Mouse (Mus musculus): ENCODE results near the gene Diaph2.
"Not testable (repeated sequence)": the region's sequence is repeated elsewhere in the genome, so short reads cannot be mapped to it uniquely, and the experiment has no call there.

Diaph2 gene

DNA sequence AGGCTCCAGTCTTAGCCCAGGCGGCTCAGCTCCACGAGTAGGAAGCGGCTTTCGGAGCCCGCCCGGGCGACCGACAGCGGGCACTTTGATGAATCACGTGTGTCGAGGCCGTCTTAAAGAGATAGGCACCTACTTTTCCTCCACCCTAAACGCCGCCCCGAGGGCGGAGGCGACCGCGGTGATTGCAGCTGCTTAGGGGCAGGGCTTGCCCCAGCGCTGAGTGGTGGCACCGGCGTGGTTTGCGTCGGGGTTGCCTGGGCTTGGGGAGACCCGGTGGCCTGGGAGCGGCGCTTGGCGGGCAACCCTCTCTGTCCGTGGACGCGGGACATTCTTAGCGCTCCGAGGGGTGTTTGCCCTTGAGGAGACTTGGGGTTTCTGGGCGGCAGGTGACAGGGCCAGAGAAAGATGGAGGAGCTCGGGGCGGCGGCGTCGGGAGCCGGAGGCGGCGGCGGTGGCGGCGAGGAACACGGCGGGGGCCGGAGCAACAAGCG, at the start of gene Diaph2:
Gene Diaph2 (plus strand): TSS at position 172 of the 491 bp plus-strand sequence.
- peak; percentile 85 for DNase-seq

DNA sequence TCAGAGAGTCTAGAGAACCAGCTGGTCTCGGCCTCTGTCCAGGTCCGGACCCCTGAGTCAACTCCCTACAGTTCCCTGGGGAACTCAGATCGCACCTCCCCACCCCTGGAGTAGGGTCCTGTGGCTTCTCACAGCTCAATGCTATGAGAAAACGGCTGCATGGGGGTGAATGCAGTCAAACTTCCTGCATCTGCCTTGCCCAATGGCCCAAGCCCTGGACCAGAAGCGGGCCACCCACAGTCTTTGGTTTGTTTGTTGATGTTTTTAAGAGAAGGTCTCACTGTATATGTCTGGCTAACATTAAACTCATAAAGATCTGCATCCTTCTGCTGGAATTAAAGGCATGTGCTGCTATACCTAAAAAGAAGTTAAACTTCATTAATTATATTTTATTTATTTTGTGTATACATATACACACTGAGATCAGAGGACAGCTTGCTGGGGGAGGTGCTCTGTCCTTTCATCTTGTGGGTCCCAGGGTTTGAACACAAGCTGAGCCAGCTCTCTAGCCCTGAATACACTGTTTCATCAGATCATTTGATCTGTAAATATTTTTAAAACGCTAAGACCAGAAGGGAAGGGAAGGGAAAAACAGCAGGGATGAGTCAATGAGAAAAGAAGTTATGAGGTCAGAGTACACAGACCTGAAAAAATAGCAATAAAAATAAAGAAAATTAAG, 47.8 kb upstream of the Diaph2 start:
- no peak for DNase-seq

DNA sequence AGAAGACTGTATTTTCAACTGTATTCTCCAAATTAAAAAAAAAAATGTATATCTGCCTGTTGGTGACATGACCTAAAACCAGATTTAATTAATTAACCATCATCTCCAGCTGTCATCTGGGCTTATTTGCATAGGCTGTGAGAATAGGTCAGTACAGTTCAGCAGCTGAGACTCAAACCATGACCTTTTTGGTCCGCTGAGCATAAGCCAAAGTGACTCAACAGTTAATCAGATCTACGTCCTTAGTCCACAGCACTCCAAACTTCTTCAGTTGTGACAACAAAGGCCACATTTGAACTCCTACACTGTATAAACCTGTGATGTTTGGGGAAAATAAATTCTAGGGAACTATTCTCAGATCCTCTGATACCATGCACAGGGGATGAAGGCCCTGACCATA, 39.9 kb upstream of the Diaph2 start:
- no peak for DNase-seq

DNA sequence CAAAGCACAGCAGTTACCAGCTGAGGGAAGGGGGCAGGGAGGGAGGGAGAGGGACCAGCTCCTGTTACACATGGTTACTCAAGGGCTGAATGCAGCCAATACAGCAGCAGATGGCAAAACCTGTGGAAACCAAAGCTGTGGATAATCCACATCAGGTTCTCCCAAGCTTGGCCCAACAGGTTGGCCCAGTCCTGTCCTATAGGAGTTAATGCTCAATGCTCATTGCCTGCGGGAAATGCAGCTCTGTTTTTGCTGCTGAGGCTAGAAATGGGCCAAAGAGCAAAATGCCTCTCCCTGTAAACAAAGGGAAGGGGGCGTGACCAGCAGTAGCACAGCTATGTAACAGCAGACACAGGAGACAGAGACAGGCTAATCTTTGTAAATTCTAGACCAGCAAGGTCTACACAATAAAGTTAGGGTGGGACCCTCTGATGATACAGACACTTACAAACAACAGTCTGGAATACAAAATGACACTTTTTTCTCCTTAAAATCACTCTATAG, 20.8 kb upstream of the Diaph2 start:
- no peak for DNase-seq

DNA sequence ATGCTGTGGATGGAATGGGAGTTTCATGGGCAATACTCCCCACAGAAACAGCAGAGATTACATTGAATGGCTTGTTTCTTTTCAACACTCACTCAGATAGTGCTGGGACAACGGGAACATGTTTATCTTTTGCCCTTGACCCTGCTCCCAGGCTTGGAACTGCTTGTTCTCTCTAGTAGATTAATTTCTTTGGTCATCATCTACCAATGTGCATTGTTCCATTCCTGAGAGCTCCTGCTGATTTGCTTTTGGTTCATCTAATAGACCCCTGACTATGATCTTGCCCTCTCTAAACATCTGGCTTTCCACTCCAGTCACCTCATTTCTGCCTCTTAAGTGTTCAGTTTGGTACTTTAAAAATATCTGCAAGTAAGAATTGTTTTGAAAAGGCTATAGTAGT, 13.0 kb upstream of the Diaph2 start:
- no peak for DNase-seq

DNA sequence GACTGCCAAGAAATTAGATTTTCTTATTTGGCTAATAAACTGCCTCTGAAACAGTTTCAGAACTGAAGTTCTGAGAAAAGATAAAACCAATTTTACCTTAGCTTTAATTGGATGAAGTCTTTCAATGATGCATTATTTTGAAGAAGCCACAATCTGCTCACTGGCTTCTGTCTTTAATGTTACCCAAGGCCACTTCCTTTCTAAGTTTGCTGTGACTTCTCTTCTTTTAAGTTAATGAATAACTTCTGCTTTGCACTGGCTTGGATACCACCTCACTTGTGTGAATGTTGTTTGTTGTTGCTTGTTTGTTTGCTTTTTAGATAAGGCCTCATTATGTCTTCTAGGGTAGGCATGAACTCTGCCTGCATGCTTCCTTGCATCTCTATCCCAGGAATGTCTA, 10.3 kb upstream of the Diaph2 start:
- no peak for DNase-seq

DNA sequence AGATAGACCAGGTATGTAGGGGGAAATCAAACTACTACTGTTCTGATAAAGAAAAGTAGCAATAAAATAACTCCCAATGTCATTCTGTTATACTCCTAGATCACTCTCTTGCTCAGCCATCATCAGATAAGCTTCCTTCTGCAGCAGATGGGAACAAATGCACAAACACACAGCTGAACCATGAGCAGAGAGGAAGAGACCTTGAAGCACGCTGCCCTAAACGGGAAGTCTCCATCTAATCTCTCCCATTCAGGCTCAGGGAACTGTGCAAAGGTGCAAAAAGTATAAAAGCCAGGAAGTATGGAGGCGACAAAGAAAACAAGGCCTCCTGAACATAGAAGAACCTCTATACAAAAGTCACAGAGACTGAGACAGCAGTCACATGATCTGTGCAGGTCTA, 6.6 kb upstream of the Diaph2 start:
- no peak for DNase-seq

DNA sequence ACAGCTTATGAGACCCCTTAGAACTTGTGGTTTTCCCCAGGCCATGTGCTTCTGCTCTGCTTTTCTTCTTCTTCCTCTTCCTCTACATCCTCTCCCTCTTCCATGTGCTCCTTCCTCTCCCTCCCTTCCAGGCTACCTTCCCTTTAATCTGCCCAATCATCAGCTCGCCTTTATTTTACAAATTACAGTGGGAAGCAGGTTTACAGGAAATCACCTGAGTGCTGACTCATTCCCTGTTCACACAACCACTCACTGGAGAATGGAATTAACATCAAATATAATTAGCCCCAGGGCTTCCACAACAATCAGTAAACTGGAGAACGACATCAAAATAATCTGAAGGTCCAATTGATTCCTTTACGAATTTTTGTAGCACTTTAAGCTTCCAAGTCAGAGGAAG, 3.6 kb upstream of the Diaph2 start:
- DNase-seq = no peak

DNA sequence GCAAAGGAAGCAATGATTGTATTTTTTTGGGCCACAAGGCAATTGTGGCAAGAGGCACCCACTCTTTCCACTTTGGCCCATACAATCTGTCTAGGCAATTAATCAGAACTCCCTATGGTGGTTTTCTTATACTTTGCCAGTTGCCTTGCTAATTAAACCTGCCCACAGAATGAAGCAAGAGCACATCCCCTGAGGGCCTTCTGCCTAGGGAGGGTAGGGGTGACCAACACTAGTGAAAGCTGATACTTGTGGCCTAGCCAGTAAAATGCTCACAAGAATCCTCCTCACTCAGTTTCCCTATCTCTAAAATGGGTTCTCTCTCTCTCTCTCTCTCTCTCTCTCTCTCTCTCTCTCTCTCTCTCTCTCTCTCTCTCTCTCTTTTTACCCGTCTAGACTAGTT, 440 bp upstream of the Diaph2 start:
- DNase-seq = no peak

DNA sequence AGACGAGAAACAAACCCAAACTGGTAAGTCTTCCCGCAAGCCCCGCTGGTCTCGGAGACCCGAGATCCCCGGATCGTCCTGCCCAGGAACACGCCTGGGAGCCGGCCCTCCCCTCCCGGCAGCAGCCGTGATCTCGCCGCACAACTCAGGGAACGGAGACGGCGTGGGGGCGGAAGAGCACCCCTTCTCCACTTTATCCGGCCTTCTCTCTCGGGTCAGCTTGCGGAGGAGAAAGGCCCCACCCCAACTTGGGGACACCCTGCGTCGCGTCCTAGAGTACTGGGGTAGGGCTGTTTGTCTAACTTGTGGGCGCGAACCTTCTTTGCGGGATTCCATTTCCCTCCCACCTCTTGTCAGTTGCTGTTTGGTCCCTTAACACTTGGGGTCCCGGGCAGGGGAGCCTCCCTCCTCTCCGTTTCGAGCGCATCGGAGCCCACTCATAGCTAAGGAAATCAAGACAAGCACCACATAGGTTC, 590 bp downstream of the Diaph2 start:
- DNase-seq = no peak

DNA sequence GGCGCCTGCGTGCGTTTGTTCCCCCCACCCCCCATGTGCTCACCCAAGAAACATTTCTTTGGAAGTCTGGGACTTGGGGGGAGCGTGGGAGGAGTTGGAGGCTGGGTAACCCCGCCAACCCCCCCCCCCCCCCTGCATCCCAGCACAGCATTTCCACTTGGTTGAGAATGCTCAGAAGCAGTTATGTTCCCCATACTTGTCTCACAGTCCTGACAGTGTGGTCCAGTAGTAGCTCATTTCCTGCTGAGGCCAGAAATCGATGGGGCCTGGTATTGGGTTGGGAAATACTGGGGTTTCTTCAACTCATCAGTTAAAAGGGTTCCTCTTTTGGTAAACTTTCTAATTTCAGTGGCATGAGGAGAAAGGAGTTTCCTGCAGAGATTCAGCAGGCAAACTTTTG, 1.1 kb downstream of the Diaph2 start:
- DNase-seq = no peak

DNA sequence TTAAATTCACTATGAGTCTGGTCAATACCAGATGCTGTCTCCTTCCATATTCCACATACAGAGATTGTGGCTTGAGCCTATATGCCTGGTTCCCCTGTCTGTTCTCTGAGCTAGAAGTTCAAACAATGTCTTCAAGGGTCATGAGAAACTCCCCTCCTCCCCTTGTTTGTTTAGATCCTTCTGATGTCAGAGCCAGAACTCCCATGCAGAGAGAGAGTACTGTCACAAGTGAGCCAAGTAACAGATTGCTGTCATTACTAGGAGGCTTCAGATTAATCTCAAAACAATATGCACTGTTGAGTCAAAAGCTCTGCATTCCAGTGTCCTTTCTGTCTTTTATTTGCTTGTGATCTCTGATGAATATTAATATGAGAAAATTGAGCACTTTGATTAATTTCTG, 7.1 kb downstream of the Diaph2 start:
- DNase-seq = no peak

DNA sequence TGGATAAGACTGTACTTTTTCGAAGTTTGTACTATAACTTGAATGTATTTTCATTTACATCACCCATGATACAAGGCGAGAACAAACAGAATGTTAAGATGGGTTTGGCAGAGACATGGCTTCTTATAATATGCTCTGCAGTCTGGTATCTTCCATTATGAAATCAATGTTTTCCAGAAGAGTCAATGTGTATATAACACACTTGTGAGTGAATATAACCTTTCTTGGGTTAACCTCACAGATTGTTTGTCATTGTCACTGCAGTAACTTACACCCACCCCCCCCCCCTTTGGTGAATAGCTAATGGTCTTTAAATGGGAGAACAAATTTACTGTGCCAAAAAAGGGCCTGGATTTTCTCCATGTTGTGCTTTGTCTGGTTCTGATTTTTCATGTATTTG, 13.1 kb downstream of the Diaph2 start:
- DNase-seq = no peak

DNA sequence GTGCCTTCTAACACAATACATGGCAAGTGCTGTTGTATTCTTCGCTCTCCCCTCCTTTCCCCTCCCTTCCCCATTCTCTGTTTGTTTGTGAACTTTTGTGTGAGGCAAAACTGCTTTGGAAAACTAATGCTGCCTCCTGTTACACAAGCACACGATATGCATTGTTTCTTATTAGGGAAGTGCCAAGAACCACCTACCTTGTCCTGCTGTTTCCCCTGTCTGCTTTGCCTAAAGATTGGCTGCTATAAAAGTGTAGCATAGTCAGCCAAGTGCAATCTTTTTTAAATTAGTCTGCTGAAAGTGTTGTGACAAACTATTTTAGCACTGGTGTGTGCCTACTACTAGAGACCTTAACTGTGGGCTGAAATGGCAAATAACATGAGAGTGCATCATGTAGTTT, 15.8 kb downstream of the Diaph2 start:
- DNase-seq = peak; percentile 70

DNA sequence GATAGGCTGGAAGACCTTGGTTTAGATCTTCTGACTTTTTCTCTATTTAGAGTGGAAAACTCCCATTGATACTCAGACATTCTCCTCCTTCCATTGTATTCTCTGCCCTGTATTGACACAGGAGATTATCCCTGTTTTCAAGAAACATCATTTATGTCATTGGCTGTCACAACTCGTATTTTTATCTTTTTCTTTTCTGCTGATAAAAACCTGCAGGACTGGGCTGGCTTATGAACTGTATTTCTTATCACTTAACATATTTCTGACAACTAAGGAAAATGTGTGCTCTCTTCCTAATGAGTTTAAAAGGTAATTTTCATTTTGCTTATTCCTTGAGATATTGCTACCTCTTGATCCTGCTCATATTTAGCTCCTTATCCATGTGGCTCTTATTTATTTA, 17.3 kb downstream of the Diaph2 start:
- DNase-seq = no peak

DNA sequence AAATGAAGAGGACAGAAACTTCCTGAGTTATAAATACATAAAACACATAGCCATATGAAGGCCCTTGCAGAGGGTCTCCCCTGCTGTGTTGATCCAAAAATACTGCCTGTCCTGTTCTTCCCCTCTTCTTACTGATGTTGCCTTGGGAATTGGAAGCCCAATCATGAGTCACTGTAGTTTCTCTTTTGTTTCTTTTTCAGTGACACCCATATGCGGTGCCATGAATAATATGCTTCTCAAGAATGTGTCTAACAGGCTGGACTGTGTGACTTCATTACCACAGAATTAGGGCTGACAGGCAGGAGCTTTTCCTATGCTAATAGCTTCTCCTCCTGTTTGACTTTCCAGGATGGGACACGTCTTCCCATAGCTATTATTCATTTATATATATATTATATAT, 21.1 kb downstream of the Diaph2 start:
- DNase-seq = no peak

DNA sequence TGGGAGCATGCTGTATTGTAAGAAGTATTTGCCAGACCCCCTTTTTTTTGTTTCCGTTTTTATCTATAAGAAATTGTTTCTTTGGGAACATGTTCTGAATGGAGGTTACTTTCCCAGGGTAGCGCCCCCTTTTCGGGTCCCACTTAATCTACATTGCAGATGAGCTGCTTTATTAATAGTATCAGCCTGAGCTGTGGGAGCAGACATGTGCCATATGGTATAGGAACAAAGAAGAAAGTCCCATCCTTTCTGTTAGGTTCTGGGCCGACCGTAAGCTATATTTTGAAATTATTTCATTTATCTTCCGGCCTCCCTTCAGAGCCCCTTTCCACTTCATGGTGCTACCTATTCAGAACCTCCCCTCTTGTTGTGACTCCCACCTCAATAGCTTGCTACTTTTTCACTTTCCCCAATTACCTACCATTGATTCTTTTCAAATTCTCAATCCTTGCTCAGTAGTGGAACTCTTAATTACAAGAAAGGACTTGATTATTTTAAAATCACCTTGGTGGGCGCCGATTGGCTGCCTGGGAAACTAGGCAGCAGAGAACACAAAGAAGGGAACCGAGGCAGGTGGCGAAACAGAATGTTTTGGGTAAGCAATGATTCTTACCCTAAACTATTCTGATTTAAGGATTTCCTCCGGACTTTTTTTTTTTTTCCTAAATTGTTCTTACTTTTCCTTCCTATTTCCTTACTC, 24.2 kb downstream of the Diaph2 start:
- no peak for DNase-seq

DNA sequence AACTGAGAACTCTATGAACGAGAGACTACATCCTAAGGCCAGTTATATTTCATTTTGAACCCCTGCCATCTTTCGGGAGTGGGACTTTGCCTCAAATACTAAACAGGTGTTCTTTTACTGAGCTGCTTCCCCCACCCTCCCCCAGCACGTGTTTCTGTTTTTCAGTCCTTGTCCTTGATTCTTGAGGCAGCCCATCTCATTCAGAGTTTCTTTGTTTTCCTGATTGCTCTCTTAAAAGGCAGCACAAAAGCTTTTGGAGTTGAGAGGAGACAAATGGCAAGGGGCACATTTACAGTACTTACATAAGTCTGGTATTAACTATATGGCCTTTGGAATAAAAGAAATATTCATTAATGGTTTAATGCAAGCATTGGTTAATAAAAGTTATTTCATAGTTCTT, 24.9 kb downstream of the Diaph2 start:
- no peak for DNase-seq

DNA sequence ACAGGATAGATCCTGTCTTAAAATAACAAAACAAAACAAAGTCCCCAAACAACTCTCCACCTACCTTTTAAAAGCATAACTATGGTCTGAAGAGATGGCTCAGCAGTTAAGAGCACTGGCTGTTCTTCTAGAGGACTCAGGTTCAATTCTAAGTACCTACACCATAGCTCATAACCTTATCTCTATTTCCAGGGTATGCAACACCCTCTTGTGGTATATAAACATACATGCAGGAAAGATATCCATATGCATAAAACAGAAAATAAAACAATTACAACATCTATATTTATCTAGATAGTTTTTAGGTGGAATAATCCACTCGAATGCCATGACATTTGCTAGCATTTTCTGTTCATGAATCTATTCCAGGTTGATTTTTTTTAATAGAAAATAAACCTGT, 27.2 kb downstream of the Diaph2 start:
- DNase-seq = no peak

DNA sequence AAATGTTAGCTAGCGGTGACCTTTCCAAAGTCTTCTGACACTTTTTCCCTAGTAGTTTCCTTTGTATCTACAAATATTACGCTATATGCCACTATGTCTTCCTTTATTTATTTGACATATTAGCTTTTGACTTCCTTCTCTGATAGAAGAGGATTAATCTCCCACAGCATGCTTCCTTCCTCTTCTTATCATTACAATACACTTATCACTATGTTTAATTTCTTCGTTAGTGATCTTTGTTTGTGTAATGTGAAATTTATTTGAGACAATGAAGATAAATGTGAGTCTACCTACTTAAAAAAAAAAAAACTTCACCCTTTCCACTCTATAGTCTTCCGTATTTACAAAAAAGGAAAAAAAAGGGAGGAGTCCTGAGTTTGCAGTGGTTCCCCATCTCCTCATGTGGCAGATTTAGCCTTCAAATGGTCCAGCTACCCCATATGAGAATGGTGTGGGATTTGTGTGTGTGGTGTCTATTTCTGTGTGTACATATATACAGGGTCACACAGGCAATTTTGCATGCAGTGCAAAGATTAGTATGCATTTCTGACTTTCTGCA, 27.9 kb downstream of the Diaph2 start:
- no peak for DNase-seq

DNA sequence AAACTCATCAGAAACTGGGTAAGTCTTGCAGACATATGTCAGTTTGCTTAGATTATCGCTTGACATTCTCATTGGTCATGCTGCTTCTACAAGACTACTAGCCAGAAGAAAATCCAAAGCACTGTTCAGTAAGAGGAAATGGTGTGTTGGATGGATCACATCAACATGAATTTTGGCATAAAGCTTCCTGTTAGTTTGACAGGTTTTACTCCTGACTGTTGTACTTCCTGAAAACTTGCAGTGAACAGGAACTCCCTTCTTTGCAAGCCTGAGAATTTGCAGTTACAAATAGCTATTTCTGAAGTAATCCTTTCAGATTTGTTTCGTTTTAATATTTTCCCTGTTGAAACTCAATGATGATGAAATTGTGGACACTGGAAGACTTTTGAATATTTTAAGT, 32.3 kb downstream of the Diaph2 start:
- DNase-seq = no peak

DNA sequence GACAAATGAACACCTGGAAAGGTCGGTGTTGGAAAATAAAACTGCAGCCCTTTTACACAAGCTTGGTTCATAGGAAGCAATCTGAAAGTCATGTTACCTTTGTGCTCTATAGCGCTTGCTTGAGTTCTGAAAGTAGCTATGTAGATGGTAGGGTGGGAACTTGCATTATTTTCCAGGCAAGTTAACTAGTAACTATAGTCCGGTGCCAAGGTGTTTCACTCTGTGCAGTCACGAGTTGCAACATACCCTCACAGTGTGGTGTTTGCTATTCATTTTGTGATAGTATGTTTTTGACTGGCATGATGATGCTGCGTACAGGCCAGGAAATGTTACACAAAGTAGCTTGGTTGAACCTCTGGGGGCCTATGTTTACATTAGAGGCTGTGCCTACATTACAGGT, 34.5 kb downstream of the Diaph2 start:
- DNase-seq = no peak

DNA sequence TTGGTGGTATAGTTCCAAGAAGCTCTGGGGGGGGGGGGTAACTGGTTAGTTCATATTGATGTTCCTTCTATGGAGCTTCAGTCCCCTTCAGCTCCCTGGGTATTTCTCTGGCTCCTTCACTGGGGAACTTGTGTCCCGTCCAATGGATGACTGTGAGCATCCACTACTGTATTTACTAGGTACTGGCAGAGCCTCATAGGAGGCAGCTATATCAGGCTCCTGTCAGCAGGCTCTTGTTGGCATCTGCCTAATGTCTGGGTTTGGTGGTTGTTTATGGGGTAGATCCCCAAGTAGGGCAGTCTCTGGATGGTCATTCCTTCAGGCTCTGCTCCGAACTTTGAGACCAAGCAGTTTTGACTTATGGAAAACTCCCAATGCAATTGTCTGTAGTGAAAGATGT, 50.4 kb downstream of the Diaph2 start:
- DNase-seq = not testable (repeated sequence)

DNA sequence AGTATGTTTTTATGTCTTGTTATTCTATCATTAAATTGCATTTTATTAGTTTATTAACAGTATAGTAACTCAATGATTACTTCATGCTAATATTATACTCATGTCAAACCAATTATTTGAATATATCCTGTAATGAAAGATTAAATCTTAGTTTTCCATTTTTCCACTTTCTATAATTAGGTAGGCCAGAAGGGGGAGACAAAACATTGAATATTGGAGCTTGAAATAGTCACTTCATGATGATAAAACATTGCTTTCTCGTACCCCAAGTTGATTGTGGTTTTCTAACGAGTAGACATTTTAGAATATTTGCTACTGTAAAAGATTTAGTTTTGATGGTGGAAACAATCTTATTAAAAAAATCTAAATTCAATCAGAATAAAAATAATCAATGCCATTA, 82.4 kb downstream of the Diaph2 start:
- no peak for DNase-seq

Measured in layer of hippocampus, adult 9-11 months (tissue).